Mouse (Mus musculus) heart, embryonic 11.5 days (tissue): ENCODE measurements around the gene Gm11042. TPM values are rescaled to one million over a fixed set of nuclear protein-coding genes. Genes with fewer than 3 reads are reported as not detected.

Experiments
- ATAC-seq: fragments of 200-750 bp; cut with Nextera tagmentation; replicated peaks from 2 replicates; pipeline ENCODE4 v1.8.0; 2017; ENCODE audit warnings: moderate library complexity; ENCODE audit not compliant: insufficient number of reproducible peaks, low FRiP score, low TSS enrichment
- H3K27ac ChIP-seq: fragments of 300-500 bp; sonication (generic); 2 replicates; pipeline ENCODE4 v1.5.1; 2014; ENCODE audit warnings: mild to moderate bottlenecking, low read depth, low read length
- H3K27me3 ChIP-seq: fragments of 300-500 bp; sonication (generic); 2 replicates; pipeline ENCODE4 v1.6.1; 2014; ENCODE audit warnings: mild to moderate bottlenecking, low read length, mixed read lengths; ENCODE audit not compliant: control insufficient read depth, insufficient read depth
- H3K36me3 ChIP-seq: fragments of 300-500 bp; sonication (generic); 2 replicates; pipeline ENCODE4 v1.6.1; 2014; ENCODE audit warnings: mild to moderate bottlenecking, low read length, moderate library complexity, mixed read lengths; ENCODE audit not compliant: control insufficient read depth, insufficient read depth
- H3K4me1 ChIP-seq: fragments of 300-500 bp; sonication (generic); 2 replicates; pipeline ENCODE4 v1.6.1; 2014; ENCODE audit warnings: low read length; ENCODE audit not compliant: control insufficient read depth, insufficient read depth
- H3K4me2 ChIP-seq: fragments of 300-500 bp; sonication (generic); 2 replicates; pipeline ENCODE4 v1.6.1; 2014; ENCODE audit warnings: mild to moderate bottlenecking, moderate library complexity
- H3K4me3 ChIP-seq: fragments of 300-500 bp; sonication (generic); 2 replicates; pipeline ENCODE4 v1.5.1; 2014; ENCODE audit warnings: low read depth, low read length
- H3K9ac ChIP-seq: fragments of 300-500 bp; sonication (generic); 2 replicates; pipeline ENCODE4 v1.6.1; 2014; ENCODE audit warnings: mild to moderate bottlenecking, low read depth, low read length, moderate library complexity
- H3K9me3 ChIP-seq: fragments of 300-500 bp; sonication (generic); replicated peaks from 2 replicates; pipeline ENCODE4 v1.6.1; 2016; ENCODE audit warnings: low read length; ENCODE audit not compliant: control insufficient read depth
- WGBS: fragments of 180-500 bp; shearing (Covaris S2); extraction: QIAGEN DNeasy Blood & Tissue Kit; methylation state at CpG from one replicate; pipeline ENCODE4 v1.1.7; 2014; ENCODE audit not compliant: insufficient replicate concordance; 5-methylcytosine and 5-hydroxymethylcytosine counted together
- polyA plus RNA-seq: library from polyadenylated mRNA; unstranded; fragments of >200 nt; fragmentation: Nextera tagmentation; extraction: Ambion mirVana; gene quantifications from 2 replicates; pipeline ENCODE4 v1.2.1, GENCODE M21; 2014

Gm11042 gene
- polyA plus RNA-seq, 1 experiment from 2014 or later, result not detected

DNA sequence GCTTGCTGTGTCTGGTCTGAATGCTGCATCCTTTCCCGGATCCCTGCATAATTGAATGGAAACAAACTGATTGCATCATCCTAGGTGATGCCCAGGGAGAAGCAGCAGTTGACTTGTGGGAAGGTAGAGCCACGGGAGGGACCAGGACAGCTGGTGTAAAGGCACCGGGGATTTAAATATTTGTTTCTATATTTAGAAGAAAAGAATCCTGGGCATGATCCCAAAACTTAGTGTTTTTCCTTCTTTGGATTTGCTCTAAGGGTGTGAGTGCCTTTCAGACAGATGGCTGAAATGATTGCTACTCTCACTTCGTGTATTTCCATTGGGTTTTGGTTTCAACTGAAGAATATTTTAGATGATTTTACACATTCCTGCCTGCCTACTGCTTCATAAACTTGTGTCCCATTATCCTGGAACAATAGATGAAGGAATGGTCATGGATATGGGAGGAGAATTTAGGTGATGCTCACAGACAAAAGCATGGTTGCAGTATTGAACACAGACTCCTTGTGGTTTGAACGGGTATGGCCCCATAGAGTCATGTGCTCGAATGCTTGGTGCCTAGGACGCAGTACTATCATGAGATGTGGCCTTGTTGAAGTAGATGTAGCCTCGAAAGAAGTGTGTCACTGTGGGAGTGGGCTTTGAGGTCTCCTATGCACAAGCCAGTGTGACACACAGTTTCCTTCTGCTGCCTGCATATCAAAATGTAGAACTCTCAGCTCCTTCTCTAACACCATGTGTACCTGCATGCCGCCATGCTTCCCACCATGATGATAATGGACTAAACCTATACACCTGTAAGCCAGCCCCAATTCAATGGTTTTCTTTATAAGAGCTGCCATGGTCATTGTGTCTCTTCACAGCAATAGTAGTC lies 12.5 kb downstream of the Gm11042 start:
- 74% methylated on average over 9 of the region's 9 CpGs for WGBS
- H3K4me1 ChIP-seq, result no peaks in the 10 kb centered on the region
- no peaks in the 10 kb centered on the region for H3K27me3 ChIP-seq
- no peaks in the 10 kb centered on the region for H3K36me3 ChIP-seq
- H3K4me3 ChIP-seq, result no peak overlapping the region
- no peaks in the 10 kb centered on the region for H3K9me3 ChIP-seq
- H3K27ac ChIP-seq, result no peak overlapping the region
- no peak overlapping the region for H3K9ac ChIP-seq
- ATAC-seq, result no peak
- H3K4me2 ChIP-seq, result no peak overlapping the region

DNA sequence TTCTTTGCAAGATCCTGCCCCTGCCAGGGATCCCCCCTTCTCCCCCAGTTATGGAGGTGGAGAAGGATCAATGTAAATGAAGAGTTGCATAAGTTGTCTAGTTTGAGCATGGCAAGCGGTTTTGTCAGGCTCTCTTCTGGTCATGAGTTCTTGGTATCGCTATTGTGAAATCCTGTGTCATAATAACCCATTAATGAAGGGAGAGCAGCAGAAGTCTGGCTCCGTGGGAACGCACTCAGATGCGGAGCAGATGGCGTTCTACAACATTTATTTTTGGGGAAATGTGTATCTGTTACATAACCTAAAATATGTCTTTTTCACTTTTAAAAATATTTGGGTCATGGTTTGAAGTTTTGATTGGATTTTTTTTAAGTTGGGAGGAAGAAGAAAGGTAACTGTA lies 14.6 kb downstream of the Gm11042 start:
- no peak overlapping the region for H3K4me3 ChIP-seq
- no peaks in the 10 kb centered on the region for H3K9me3 ChIP-seq
- H3K27ac ChIP-seq, result no peak overlapping the region
- H3K4me1 ChIP-seq, result no peaks in the 10 kb centered on the region
- no peak overlapping the region for H3K4me2 ChIP-seq
- no peaks in the 10 kb centered on the region for H3K27me3 ChIP-seq
- WGBS, result 83% methylated on average over 6 of the region's 6 CpGs
- no peak overlapping the region for H3K9ac ChIP-seq
- ATAC-seq, result no peak
- H3K36me3 ChIP-seq, result no peaks in the 10 kb centered on the region

DNA sequence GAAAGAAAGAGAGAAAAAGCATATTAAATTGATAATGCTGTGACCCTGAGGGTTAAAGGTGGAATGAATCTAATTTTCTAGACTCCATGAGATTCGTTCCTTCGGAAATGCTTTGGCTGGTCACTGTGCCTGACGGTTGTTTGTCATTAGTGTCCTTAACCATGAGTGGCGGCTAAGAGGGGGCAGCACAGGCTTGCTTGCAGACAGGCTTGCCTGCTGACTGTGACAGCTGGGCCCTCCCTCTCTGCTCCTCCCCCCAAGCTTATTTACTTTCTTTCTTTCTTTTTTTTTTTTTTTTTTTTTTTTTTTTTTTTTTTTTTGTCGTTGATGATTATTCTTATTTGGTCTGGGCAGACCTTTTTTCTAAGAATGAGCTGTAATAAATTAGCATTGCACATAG lies 19.8 kb downstream of the Gm11042 start:
- 41% methylated on average over 5 of the region's 5 CpGs for WGBS
- Histone ChIP-seq H3K4me1 (no peaks in the 10 kb centered on the region), H3K4me3 (no peak overlapping the region), H3K27me3 (peaks cover 4% of the 10 kb centered on the region; the same call in 1 of the 2 replicates), H3K36me3 (no peaks in the 10 kb centered on the region), H3K9ac (no peak overlapping the region), H3K4me2 (no peak overlapping the region), H3K27ac (no peak overlapping the region), H3K9me3 (no peaks in the 10 kb centered on the region)
- no peak for ATAC-seq

DNA sequence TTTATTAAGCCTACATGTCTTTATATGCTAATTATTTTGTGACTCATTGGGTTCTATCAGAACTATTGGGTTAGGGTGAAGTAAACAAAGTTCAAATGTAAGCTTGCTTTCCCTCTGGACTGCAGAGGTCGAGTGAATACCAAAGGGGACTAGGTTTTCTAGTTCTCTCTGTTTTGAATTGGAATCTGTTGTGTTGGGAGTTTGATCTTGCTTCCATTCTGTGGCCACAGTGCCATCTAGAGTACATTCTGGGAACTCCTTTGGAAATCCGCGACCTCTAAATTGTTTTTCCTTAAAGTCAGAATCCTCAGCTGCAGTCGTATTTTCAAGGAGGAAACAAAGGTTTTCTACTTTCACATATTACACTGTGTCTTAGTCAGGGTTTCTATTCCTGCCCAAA lies 22.6 kb downstream of the Gm11042 start:
- Histone ChIP-seq H3K27ac (no peak overlapping the region), H3K4me3 (no peak overlapping the region), H3K27me3 (peaks cover 4% of the 10 kb centered on the region; the same call in 1 of the 2 replicates), H3K4me2 (no peak overlapping the region), H3K9ac (no peak overlapping the region), H3K36me3 (no peaks in the 10 kb centered on the region), H3K4me1 (no peaks in the 10 kb centered on the region), H3K9me3 (no peaks in the 10 kb centered on the region)
- no peak for ATAC-seq
- WGBS, result 3% methylated on average over 4 of the region's 4 CpGs

DNA sequence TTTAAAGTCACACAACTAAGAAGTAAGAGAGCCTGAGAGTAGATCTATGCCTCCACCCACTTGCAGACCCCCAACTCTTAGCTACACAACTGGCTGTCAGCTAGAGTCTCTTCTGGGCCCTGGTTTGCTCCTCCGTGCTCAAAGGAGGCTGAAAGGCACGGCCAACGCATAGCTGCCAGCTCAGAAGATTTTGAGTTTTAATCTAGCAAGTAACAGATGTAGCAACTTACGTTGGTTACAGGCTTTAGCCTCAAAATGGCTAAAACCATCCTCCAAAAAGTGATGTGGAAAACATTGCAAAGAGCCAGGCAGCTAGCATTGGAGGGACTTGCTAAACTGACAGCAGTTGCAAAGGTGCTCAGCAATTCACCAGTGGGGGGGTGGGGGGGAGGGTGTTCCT lies 25.2 kb downstream of the Gm11042 start:
- H3K9ac ChIP-seq, result no peak overlapping the region
- ATAC-seq, result no peak
- WGBS, result 78% methylated on average over 4 of the region's 4 CpGs

DNA sequence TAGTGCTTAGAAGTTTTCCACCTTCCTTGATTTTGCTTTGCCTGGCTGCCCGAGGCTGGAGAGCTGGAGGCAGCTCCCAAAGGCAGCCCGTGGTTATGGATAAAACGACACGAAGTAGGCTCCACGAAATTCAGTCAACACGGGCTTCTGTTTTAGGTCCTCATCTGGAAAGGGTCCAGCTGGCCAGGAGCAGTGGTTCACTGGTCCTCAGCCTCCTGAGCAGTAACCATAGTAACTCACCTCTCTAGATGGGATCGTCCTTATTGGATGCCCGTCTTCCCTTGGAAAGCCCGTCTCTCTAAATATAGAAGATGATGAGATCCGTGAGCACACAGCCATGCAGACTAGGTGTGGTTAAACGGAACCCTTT lies 31.5 kb downstream of the Gm11042 start:
- Histone ChIP-seq H3K36me3 (no peaks in the 10 kb centered on the region), H3K9ac (no peak overlapping the region), H3K4me3 (peak overlapping the region; percentile 41), H3K27ac (no peak overlapping the region), H3K4me1 (no peaks in the 10 kb centered on the region), H3K9me3 (no peaks in the 10 kb centered on the region), H3K4me2 (peak overlapping the region; percentile 72), H3K27me3 (peaks cover 24% of the 10 kb centered on the region)
- WGBS, result 5% methylated on average over 11 of the region's 11 CpGs
- no peak for ATAC-seq

More for the DNA sequence above, 25.2 kb downstream of the Gm11042 start:
- peaks cover 9% of the 10 kb centered on the region for H3K27me3 ChIP-seq
- no peaks in the 10 kb centered on the region for H3K9me3 ChIP-seq
- no peak overlapping the region for H3K4me2 ChIP-seq
- H3K4me1 ChIP-seq, result no peaks in the 10 kb centered on the region
- H3K4me3 ChIP-seq, result no peak overlapping the region
- H3K36me3 ChIP-seq, result no peaks in the 10 kb centered on the region
- H3K27ac ChIP-seq, result no peak overlapping the region

DNA sequence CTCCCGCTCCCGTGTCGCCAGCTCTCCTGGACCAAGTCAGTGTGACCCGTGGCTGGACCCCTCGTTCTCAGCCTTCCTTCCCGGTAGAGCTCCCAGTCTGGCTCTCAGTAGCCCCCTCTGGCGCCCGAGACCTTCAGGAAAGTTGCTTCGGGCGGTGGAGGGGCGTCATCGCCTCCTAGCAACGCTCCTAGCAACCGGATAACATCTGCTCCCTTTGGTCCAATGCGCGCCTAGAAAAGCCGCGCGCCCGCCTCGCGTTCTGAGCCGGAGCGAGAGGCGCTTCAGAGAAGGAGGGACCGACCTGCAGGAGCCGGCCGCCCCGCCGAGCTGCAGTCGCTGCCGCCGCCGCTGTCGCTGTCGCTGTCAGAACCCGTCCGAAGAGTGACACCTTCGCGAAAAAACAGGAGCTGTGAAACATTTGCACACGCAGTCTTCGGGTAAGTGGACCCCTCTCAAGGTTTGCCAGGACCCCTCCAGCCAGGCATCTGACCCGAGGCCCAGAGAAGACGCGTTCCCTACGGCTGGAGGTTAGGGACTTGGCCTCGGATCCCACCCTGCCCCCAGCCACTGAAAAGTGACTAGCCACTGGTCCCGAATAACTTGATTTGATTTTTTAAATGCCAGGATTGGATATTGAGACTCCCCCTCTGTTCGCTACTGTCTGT lies 32.0 kb downstream of the Gm11042 start:
- Histone ChIP-seq H3K4me1 (no peaks in the 10 kb centered on the region), H3K27ac (no peak overlapping the region), H3K27me3 (peaks cover 24% of the 10 kb centered on the region), H3K36me3 (no peaks in the 10 kb centered on the region), H3K9ac (no peak overlapping the region), H3K4me3 (peak overlapping the region; percentile 41), H3K9me3 (no peaks in the 10 kb centered on the region), H3K4me2 (peak overlapping the region; percentile 72)
- peak; percentile 90 for ATAC-seq
- 1% methylated on average over 49 of the region's 49 CpGs for WGBS

DNA sequence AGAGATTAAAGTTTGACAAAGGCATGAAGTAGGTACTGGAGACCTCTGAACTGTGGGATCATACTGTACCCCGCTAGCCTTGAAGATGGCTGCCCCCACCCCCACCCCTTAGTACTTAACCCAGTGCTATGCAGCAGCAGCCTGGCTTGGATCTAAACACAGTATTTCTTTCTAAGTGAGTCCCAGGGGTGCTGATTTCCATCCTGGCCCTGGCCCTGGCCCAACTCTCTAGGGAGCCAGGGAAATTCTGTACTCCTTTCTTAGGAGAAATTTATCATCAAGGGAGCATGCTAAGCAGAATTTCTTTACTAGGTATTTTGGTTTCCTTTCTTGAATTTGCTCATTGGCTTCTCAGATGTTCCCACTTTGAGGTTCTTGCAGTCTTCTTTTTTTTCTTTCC lies 33.3 kb downstream of the Gm11042 start:
- no peaks in the 10 kb centered on the region for H3K36me3 ChIP-seq
- no peak overlapping the region for H3K4me2 ChIP-seq
- H3K9ac ChIP-seq, result no peak overlapping the region
- peaks cover 24% of the 10 kb centered on the region for H3K27me3 ChIP-seq
- ATAC-seq, result no peak
- WGBS, result 81% methylated on average over 1 of the region's 1 CpGs
- no peaks in the 10 kb centered on the region for H3K9me3 ChIP-seq
- H3K4me3 ChIP-seq, result no peak overlapping the region
- H3K27ac ChIP-seq, result no peak overlapping the region
- no peaks in the 10 kb centered on the region for H3K4me1 ChIP-seq
